Mouse (Mus musculus): ENCODE data around the gene Ankrd66. TPM values are rescaled to one million over a fixed set of nuclear protein-coding genes. Genes with fewer than 3 reads are reported as not detected.

Gene Ankrd66
- polyA plus RNA-seq, 1 experiment from 2014 or later = 0.47 TPM

GRCm38 (mm10) chr17:43485982-43486381 lies 57.5 kb downstream of the Ankrd66 start:
- Histone ChIP-seq H3K36me3 (ENCODE audit: insufficient read depth, low read length) (no peaks in the 10 kb centered on the region), H3K27me3 (ENCODE audit: insufficient read depth, low read length) (no peaks in the 10 kb centered on the region), H3K9me3 (ENCODE audit: low read length) (no peaks in the 10 kb centered on the region), H3K4me3 (ENCODE audit: low read length) (no peak overlapping the region), H3K4me2 (replicated peaks; ENCODE audit: low read depth, low read length) (no peak overlapping the region), H3K27ac (ENCODE audit: low read length) (peak overlapping the region; percentile 68), H3K4me1 (ENCODE audit: insufficient read depth, low read length) (0 out of 2 replicates have a peak, but pooled peaks cover 6% of the 10 kb centered on the region), H3K9ac (replicated peaks; ENCODE audit: low read length) (no peak overlapping the region)
- ATAC-seq (ENCODE audit: low FRiP score, low TSS enrichment) = no peak
- 80% methylated on average over 3 of the region's 3 CpGs for WGBS

Other genes starting within 250 kb of the Ankrd66 start
- 25.5 and 26.7 TPM in 2 replicates for gene Adgrf5, start 183.2 kb downstream of the Ankrd66 start, polyA plus RNA-seq (2015; fragmentation: Nextera tagmentation; extraction: Ambion mirVana)
- gene Mep1a, start 40.8 kb downstream of the Ankrd66 start, polyA plus RNA-seq (2015; fragmentation: Nextera tagmentation; extraction: Ambion mirVana) = 63.4 and 71.3 TPM in 2 replicates
- gene Pla2g7, start 24.5 kb upstream of the Ankrd66 start, polyA plus RNA-seq (2015; fragmentation: Nextera tagmentation; extraction: Ambion mirVana) = 75.4 and 76.4 TPM in 2 replicates
- gene Tdrd6, start 86.7 kb upstream of the Ankrd66 start, polyA plus RNA-seq (2015; fragmentation: Nextera tagmentation; extraction: Ambion mirVana) = not detected in 2 replicates
- gene Slc25a27, start 123.6 kb upstream of the Ankrd66 start, polyA plus RNA-seq (2015; fragmentation: Nextera tagmentation; extraction: Ambion mirVana) = 18.4 and 20.9 TPM in 2 replicates
- gene Cyp39a1, start 123.8 kb upstream of the Ankrd66 start, polyA plus RNA-seq (2015; fragmentation: Nextera tagmentation; extraction: Ambion mirVana) = 26.4 and 26.9 TPM in 2 replicates